Mouse (Mus musculus) layer of hippocampus, postnatal 36 days (tissue): ENCODE measurements around the gene Susd1. TPM values are rescaled to one million over a fixed set of nuclear protein-coding genes. Genes with fewer than 3 reads are reported as not detected.
"Not testable (repeated sequence)": the region's sequence is repeated elsewhere in the genome, so short reads cannot be mapped to it uniquely, and the experiment has no call there.

Experiments used
- DNase-seq, 2 experiments: peaks; one replicate each; pipeline ENCODE4 v3.0.0; 2022
- total RNA-seq, 2 experiments: library from RNA; stranded (reverse); gene quantifications; 2 replicates each; pipeline ENCODE4 v1.2.3; 2021

Susd1 gene
- total RNA-seq, 2 experiments from 2014 or later: 6.3 to 8.2 TPM

GRCm38 (mm10) chr4:59321181-59322008, 117.0 kb downstream of the Susd1 start:
- DNase-seq: no peak

GRCm38 (mm10) chr4:59319136-59319941, 119.1 kb downstream of the Susd1 start:
- no peak for DNase-seq

DNA sequence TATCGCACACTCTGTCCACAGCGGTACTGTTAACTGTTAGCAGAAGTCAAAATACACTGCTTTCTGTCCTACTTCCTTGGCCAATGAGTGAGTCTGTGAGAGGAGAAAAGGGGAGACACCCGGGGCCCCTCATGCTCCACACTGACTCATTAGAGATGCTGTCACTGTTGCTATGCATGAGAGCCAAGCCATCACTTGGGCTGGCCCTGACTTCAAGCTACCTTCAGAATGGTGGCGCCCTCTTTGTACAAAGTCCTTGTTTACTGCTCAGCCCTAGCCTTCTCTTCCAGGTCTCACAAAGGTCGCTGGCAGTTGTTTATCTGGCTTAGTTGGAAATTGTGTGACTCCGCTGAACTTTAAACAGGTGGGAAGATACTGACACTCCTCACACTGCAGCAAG, 119.8 kb downstream of the Susd1 start:
- no peak for DNase-seq

DNA sequence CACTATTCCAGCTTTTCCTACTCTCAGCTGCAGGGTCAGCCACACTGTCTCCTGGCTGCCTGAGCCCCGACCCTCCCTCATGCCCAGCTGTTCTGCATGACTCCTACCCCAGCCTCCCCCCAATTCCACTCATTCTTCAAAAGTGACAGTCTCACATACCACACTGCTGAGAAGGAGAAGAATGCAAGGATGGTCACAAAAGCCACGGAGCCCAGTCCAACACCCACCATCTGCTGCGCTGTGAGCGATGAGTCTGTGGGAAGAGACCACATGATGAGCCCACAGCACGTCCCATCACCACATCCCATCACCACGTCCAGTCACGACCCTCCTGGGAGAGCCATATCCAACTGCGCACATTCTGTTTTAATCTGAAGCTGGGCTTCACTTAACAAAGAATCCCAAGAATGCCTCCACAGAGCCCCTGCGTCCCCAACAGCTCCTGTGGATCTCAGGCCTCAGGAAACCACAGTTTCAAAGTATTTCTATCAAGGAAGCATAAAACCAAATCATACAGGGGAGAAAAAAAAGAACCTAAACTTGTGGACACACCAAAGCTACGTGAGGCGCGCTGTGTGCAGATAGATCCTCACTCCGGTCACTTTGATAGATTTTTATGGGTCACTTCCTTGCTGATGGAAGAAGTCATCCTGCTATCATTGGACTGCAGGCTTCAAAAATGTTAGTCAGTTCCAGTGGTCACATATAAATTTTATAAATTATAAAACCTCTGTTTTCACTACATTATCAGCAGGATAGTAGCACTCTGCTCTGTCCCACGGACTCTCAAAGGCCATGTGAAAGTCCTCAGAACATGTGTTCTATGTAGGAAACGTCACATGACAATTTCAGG, 122.7 kb downstream of the Susd1 start:
- no peak for DNase-seq

- DNase-seq: no peak
Measured at GRCm38 (mm10) chr4:59314939-59315552, 123.4 kb downstream of the Susd1 start.

- DNase-seq: no peak
Measured at GRCm38 (mm10) chr4:59312945-59313344, 125.5 kb downstream of the Susd1 start.

- no peak for DNase-seq
Measured at GRCm38 (mm10) chr4:59310590-59310989, 127.8 kb downstream of the Susd1 start.

GRCm38 (mm10) chr4:59307841-59308589, 130.4 kb downstream of the Susd1 start:
- DNase-seq: no peak

DNA sequence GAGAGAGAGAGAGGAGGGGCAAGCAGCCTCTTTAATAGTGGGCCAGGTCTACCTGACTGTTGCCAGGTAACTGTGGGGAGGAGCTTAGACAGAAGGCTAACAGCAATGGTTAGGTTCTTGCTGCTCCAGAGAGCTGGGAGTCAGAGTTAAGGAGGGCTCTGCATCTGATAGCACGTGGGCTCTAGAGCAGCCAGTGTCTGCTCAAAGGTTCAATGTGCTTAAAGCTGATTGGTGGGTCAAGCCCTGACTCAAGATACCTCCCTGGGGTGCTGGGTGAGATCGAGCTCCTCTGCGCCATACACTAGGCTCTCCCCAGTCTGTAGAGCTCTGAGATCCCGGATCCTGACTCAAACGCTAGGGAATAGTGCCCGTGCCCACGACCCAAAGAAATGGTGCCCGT, 136.0 kb downstream of the Susd1 start:
- DNase-seq: no peak

DNA sequence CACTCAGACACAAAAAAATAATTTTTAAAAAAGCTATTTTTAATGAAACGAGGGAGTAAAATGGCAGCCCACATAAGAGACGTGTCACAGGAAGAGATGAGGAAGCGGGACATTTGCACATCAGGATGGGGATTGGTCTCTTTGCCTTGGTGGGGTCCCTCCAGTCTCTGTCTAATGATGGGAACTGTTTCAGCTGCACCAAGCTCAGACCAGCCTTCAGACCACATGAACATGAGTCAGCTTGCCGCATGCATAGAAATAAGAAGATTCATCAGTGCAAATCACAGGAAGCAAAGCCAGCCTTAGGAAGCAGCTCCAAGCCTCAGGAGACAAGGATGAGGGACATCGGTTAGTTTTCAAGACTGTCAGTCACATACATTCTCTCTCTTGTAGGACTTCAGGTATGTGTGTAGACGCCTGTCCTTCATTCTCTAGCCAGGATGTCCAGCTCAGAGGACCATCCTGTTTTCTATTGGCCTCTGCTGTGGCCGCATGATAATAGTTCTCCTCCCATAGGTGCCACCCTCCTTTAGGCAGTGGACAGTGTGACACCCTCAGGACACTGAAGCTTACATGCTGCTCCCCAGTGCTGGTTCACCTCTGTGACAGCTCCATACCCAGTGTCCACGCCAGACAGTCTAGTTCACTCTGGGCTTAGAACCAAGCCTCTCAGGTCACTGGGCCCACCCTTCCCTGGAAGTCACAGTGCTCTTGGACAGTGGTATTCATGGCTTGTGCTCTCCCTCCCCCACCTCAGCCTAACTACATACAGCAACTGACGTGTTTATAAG, 137.2 kb downstream of the Susd1 start:
- DNase-seq: no peak

GRCm38 (mm10) chr4:59298719-59299496, 139.5 kb downstream of the Susd1 start:
- DNase-seq: no peak

- DNase-seq: no peak
Measured at GRCm38 (mm10) chr4:59295127-59295526, 143.3 kb downstream of the Susd1 start.

- no peak for DNase-seq
Measured at GRCm38 (mm10) chr4:59294661-59295060, 143.8 kb downstream of the Susd1 start.

GRCm38 (mm10) chr4:59291914-59292718, 146.3 kb downstream of the Susd1 start:
- DNase-seq: no peak

GRCm38 (mm10) chr4:59290972-59291576, 147.4 kb downstream of the Susd1 start:
- no peak for DNase-seq

DNA sequence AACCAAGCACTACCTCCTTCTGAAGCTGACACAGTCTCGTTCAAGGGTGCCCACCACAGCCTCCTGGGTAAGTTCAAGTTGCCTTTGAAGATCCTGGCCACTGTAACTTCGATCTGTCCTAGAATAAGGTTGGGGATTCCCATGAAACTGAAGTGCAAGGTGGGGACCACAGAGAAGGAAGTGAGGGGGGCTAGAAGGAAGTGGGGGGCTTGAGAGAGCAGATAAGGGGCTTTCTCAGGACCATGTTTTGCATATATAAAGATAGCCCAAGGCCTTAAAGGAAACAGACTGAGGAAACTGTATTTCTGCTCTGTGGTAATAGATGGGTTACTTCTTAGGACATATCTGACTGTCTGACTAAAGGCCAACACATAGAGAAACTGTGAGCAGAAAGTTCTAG, 151.3 kb downstream of the Susd1 start:
- DNase-seq: no peak

DNA sequence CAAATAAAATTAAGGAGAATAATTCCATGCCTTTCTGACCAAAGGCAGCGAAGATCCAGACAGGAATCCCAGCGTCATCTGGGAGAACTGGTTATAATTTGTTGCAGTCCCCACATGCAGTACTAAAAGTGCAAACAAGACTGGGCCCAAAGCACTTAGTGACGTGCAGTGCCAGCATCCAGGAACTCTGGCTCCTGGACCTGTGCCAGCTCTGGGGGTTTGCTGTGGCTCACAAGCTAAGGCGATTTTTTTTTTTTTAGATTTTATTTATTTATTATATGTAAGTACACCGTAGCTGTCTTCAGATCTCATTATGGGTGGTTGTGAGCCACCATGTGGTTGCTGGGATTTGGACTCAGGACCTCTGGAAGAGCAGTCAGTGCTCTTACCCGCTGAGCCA, 152.1 kb downstream of the Susd1 start:
- DNase-seq: not testable (repeated sequence)

DNA sequence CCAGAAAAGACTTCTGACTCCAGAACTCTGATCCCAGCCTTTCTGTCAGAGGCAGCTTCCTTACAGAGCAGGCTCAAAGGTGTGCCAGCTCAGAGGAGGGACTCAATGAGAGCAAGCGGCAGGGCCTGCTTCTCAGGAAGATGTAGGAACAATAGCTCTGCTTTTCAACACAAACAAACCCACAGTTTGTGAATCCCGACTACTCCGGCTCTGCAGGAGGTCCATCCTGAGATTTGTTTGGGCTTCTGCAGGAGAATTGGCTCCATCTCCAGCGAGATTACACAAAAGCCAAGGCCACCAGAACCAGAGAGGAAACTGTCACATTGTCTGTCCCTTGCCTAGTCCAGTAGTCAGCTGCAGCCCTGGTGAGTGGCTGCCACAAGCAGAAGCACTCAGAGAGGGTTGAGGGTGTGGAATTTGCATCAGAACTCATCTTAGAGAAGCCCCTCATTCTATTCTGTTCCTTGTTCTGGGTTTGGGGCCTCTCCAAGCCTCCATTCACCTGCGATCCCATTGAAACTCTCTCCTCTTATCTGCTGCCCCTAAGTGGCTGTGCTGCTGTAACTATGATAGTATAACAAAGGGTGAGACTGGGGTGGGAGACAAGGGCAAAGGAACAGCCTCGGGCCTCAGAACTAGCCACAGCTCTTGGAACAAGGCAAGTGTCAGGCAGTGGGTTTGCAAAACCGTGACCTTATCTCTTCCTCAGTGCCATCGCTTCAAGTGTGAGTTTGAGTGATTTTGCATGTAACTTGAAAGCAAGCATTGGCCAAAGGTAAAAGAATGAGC, 155.5 kb downstream of the Susd1 start:
- DNase-seq: no peak
